Mouse (Mus musculus): ENCODE data around the gene Rps6ka1.
A peak's percentile ranks its signal among the peaks of the same experiment; 100 is the strongest.
"Not testable (repeated sequence)": the region's sequence is repeated elsewhere in the genome, so short reads cannot be mapped to it uniquely, and the experiment has no call there.

Rps6ka1 gene

DNA sequence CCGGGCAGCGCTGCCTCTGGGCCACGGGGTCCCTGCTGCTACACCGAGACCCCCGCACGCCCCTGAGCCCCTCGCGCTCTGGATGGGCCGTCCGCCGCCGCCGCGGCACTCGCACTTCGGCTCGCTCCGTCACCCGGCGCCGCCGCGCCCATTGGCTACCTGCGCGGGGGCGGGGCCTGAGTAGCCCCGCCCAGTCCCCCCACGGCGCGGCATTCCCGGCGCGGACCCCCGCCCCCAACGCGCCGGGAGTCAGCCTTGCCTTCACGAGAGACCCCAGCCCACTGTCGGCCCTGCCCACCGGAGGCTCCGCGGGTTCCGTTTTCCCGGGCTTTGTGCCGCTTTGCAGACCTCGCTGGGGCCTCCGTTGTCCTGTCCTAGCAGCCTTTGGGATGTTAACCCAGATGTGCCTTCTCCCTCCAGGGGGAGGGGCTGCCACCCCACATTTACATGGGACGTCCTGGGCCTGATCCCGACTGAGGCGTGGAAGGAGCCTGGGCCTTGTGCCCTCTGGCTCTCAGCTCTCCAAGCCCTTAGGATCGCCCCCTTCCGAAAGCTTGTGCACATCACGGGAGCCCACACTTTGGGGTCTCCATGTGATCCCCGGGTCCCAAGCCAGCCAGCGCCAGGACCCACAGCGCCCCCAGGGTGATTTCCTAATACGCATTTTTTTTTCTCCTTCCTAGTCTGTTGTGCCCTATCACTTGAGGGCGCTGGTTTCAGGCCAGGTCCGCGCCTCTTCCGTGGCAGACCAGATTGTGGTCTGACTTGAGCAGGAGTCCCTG lies at the start of gene Rps6ka1:
Gene Rps6ka1 (minus strand): TSS at position 126 of the 782 bp plus-strand sequence.
- DNase-seq = peak; percentile 70 to 73

- no peak for DNase-seq
These were observed 44.2 kb upstream of the Rps6ka1 start for GRCm38 (mm10) chr4:133931785-133932184.

- DNase-seq = no peak
These were observed 43.8 kb upstream of the Rps6ka1 start for GRCm38 (mm10) chr4:133931349-133931748.

- no peak for DNase-seq
These were observed 41.7 kb upstream of the Rps6ka1 start for GRCm38 (mm10) chr4:133929278-133929670.

GRCm38 (mm10) chr4:133928576-133929277 lies 41.1 kb upstream of the Rps6ka1 start:
- peak in 1 of 2 experiments; percentile 28 for DNase-seq

- no peak for DNase-seq
These were observed 37.6 kb upstream of the Rps6ka1 start for GRCm38 (mm10) chr4:133925204-133925603.

GRCm38 (mm10) chr4:133923743-133924142 lies 36.1 kb upstream of the Rps6ka1 start:
- no peak for DNase-seq

- not testable (repeated sequence) for DNase-seq
These were observed 30.7 kb upstream of the Rps6ka1 start for GRCm38 (mm10) chr4:133918093-133918825.

DNA sequence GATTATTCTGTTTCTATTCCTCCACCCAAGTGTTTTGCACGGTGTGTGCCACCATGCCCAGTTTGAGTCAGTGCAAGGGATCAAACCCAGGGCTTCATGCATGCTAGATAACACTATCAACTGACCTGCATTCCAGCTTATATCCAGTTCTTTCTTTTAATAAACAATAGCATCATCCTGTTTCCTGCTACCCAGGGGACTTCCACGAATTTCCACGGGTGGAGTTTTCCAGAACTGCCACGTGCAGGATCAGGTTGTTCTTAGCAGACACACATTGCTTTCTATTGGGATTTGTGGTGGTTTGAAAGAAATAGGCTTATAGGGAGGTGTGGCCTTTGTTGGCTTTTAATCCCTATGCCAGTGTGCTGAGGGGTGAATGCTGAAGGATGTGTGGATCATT lies 24.4 kb upstream of the Rps6ka1 start:
- no peak for DNase-seq

- DNase-seq = peak; percentile 93 to 95
These were observed 22.9 kb upstream of the Rps6ka1 start for GRCm38 (mm10) chr4:133910236-133911211.

DNA sequence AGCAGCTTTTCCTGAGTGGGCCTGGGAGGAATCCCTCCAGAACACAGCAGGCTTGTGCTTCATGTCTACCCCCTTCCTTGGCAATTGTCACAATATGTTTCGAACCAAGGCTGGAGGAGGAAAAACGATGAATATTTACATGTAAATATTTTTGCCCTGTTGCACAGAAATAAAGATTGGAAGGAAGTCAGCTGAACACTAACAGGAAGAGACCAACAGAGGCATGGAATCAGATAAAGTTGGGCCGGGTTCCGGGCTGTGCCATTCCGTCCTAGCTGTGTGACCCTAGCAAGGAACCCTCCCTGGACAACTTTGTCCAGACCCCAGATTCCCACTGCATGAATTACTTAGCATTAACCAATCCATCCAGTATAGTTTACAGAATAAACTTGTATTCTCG lies 20.5 kb upstream of the Rps6ka1 start:
- no peak for DNase-seq

- peak in 1 of 2 experiments; percentile 35 for DNase-seq
These were observed 19.5 kb upstream of the Rps6ka1 start for GRCm38 (mm10) chr4:133907086-133907485.

- DNase-seq = not testable (repeated sequence)
These were observed 18.7 kb upstream of the Rps6ka1 start for GRCm38 (mm10) chr4:133906336-133906735.

- no peak for DNase-seq
These were observed 17.6 kb upstream of the Rps6ka1 start for GRCm38 (mm10) chr4:133905167-133905566.

GRCm38 (mm10) chr4:133904326-133904725 lies 16.7 kb upstream of the Rps6ka1 start:
- DNase-seq = no peak

GRCm38 (mm10) chr4:133903372-133903771 lies 15.8 kb upstream of the Rps6ka1 start:
- no peak for DNase-seq

DNA sequence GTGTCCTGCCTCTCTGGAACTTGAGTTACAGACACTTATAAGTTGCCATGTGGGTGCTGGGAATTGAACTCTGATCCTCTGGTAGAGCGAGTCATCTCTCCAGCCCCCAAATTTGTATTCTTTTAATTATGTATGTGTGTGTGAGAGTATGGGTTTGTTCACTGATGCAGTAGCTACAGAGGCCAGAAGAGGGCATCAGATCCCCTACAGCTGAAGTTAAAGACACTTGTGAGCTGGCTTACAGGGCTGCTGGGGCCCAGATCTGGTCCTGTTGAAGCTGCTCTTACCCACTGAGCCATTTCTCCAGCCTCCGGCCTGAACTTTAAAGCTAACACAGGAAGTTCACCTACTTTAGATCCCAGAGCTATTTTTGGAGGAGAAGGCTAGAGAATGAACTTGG lies 14.9 kb upstream of the Rps6ka1 start:
- DNase-seq = no peak

DNA sequence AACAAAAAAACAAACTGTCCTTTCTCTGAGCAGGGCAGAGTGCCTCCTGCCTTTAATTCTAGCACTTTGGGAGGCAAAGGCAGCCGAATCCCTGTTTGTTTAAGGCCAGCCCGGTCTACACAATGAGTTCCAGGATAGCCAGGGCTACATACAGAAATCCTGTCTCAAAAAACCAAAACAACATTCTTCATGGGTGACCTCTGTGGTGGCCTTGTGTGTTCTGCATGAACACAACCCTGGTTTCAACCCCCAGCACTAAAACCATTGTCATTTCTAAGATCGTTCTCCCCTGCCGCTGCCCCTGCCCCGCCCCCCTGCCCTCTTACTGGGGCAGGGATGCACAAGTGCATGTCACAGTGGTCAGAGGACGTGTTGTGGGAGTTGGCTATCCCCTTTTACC lies 13.3 kb upstream of the Rps6ka1 start:
- no peak for DNase-seq

GRCm38 (mm10) chr4:133900352-133900751 lies 12.8 kb upstream of the Rps6ka1 start:
- DNase-seq = no peak

- DNase-seq = no peak
These were observed 11.7 kb upstream of the Rps6ka1 start for GRCm38 (mm10) chr4:133899241-133899800.

- DNase-seq = no peak
These were observed 10.6 kb upstream of the Rps6ka1 start for GRCm38 (mm10) chr4:133898151-133898550.

GRCm38 (mm10) chr4:133897431-133897891 lies 9.9 kb upstream of the Rps6ka1 start:
- no peak for DNase-seq

Data from thymus, postnatal 36 days (tissue).